ENCODE assay signal across 11 mouse cellular contexts in genomic region chr15:83293706-83294645, GRCm38 (mm10). TPM values are rescaled to one million over a fixed set of nuclear protein-coding genes. Genes with fewer than 3 reads are reported as not detected.
DNase-seq lines count a peak whose midpoint lies in the region; ATAC-seq and TF ChIP-seq lines count a peak whose summit lies in the region.
"Had no signal": no experiment of that assay in that cellular context is flagged by ENCODE, and none has a peak within 500 bp of the region (broad histone marks: within the 10 kb centered on the region; RNA-seq: fewer than 3 reads in every experiment).

No protein-coding gene starts in this region.

- no peak overlapping the region for H3K4me3 ChIP-seq in heart, embryonic 11.5 days (ENCODE audit: low read depth, low read length)
- no peak overlapping the region for H3K4me3 ChIP-seq in bone marrow macrophage, adult 2 months (ENCODE audit: insufficient read depth, low read length)
- H3K4me3 ChIP-seq in lung, postnatal 0 days (ENCODE audit: low read depth, low read length), result no peak overlapping the region
- H3K4me3 ChIP-seq: liver, embryonic 13.5 days had no signal

- peak; percentile 44 for DNase-seq in heart, adult 8-10 months (ENCODE audit: low spot score)
- peak; percentile 54 for DNase-seq in heart, postnatal 4 days
- DNase-seq in lung, postnatal 0 days (ENCODE audit: low spot score), result peak; percentile 44
- DNase-seq in layer of hippocampus, adult 8-10 months (ENCODE audit: low spot score in 2 of 2), result no peak
- DNase-seq in cerebellum, adult 8-10 months, result no peak
- DNase-seq: liver, embryonic 13.5 days had no signal

- no peaks in the 10 kb centered on the region for H3K4me1 ChIP-seq in heart, embryonic 11.5 days (ENCODE audit: control insufficient read depth, insufficient read depth, low read length)
- peaks cover 42% of the 10 kb centered on the region for H3K4me1 ChIP-seq in bone marrow macrophage, adult 2 months (ENCODE audit: control insufficient read depth, insufficient read depth, low read length)
- peaks cover 2% of the 10 kb centered on the region; the same call in 1 of the 2 replicates for H3K4me1 ChIP-seq in lung, postnatal 0 days (ENCODE audit: insufficient read depth, low read depth, low read length)

- no peak for ATAC-seq in heart, embryonic 11.5 days (replicated peaks; ENCODE audit: insufficient number of reproducible peaks, low FRiP score, low TSS enrichment)
- ATAC-seq in lung, postnatal 0 days, result peak; percentile 51
- ATAC-seq in inflammation-experienced regulatory T-cells, adult 6 months, result no peak

- TF ChIP-seq POLR2A in bone marrow macrophage, adult 2 months (IDR thresholded peaks at IDR 0.05; ENCODE audit: borderline replicate concordance, low read depth, low read length), result no peak

- no peak overlapping the region for H3K9ac ChIP-seq in heart, embryonic 11.5 days (ENCODE audit: low read depth, low read length)
- no peak overlapping the region for H3K9ac ChIP-seq in lung, postnatal 0 days (replicated peaks; ENCODE audit: low read depth)
- H3K9ac ChIP-seq: liver, embryonic 13.5 days had no signal

- 0 out of 2 replicates have a peak, but pooled peaks have one; percentile 37 for TF ChIP-seq EP300 in lung, postnatal 0 days (IDR thresholded peaks at IDR 0.05)

- WGBS in heart, embryonic 11.5 days (ENCODE audit: insufficient replicate concordance), result 87% methylated on average over 8 of the region's 8 CpGs
- 67% methylated on average over 8 of the region's 8 CpGs for WGBS in lung, postnatal 0 days

- no peaks in the 10 kb centered on the region for H3K27me3 ChIP-seq in heart, embryonic 11.5 days (ENCODE audit: control insufficient read depth, insufficient read depth, low read length)
- H3K27me3 ChIP-seq in lung, postnatal 0 days (replicated peaks; ENCODE audit: insufficient read depth, low read length), result no peaks in the 10 kb centered on the region
- H3K27me3 ChIP-seq: liver, embryonic 13.5 days had no signal

- H3K36me3 ChIP-seq in heart, embryonic 11.5 days (ENCODE audit: control insufficient read depth, insufficient read depth, low read length), result no peaks in the 10 kb centered on the region
- no peaks in the 10 kb centered on the region for H3K36me3 ChIP-seq in lung, postnatal 0 days (ENCODE audit: insufficient read depth, low read length)
- H3K36me3 ChIP-seq: liver, embryonic 13.5 days had no signal

- H3K4me2 ChIP-seq in heart, embryonic 11.5 days, result no peak overlapping the region
- no peak overlapping the region for H3K4me2 ChIP-seq in lung, postnatal 0 days (replicated peaks; ENCODE audit: low read depth, low read length)
- H3K4me2 ChIP-seq: liver, embryonic 13.5 days had no signal

- no peak for TF ChIP-seq CTCF in bone marrow macrophage, adult 2 months (IDR thresholded peaks at IDR 0.05; ENCODE audit: low read depth, low read length)
- TF ChIP-seq CTCF in lung, postnatal 0 days (IDR thresholded peaks at IDR 0.05), result no peak

- no peaks in the 10 kb centered on the region for H3K9me3 ChIP-seq in heart, embryonic 11.5 days (replicated peaks; ENCODE audit: control insufficient read depth, low read length)
- H3K9me3 ChIP-seq in lung, postnatal 0 days (ENCODE audit: low read length), result no peaks in the 10 kb centered on the region
- H3K9me3 ChIP-seq: liver, embryonic 13.5 days had no signal

- no peak overlapping the region for H3K27ac ChIP-seq in heart, embryonic 11.5 days (ENCODE audit: low read depth, low read length)
- peak overlapping the region; percentile 69 for H3K27ac ChIP-seq in bone marrow macrophage, adult 2 months (ENCODE audit: insufficient read depth, low read depth, low read length)
- H3K27ac ChIP-seq in lung, postnatal 0 days (ENCODE audit: low read length), result peak overlapping the region; percentile 85

RNA-seq across cellular contexts. Expression of gene A4galt, which starts 42.4 kb away (rescaled TPM):
- total RNA-seq in heart, adult 8-10 months (2022), result 1 to 10 TPM; 4.2 to 8.7 (median 5.8) TPM
- polyA plus RNA-seq in heart, embryonic 11.5 days (2014; fragmentation: Nextera tagmentation; extraction: Ambion mirVana), result 0.17 and 0.55 TPM in 2 replicates
- polyA plus RNA-seq in bone marrow macrophage, adult 2 months (2012; ENCODE audit: insufficient read depth, insufficient read length, missing spikeins), result 1.7 TPM in 1 of 2 replicates, not detected in the other
- 1 to 10 TPM; 3.4 to 4.1 TPM for total RNA-seq in heart, postnatal 4 days (2021)
- polyA plus RNA-seq in lung, postnatal 0 days (2015; fragmentation: Nextera tagmentation; extraction: Ambion mirVana), result 15.2 and 16.0 TPM in 2 replicates
- 1 to 10 TPM; 3.7 to 4.5 (median 4.3) TPM for total RNA-seq in layer of hippocampus, adult 8-10 months (2022)
- not detected for polyA plus RNA-seq in inflammation-experienced regulatory T-cells, adult 6 months (2017; shearing (Covaris generic))
- total RNA-seq: common myeloid progenitor, adult 5-6 weeks; granulocyte monocyte progenitor cell, adult 5-6 weeks had no signal

RNA-seq across cellular contexts. Expression of gene Arfgap3, which starts 56.1 kb away (rescaled TPM):
- 10 to 100 TPM; 10.2 to 11.8 (median 11.1) TPM for total RNA-seq in heart, adult 8-10 months (2022)
- 29.9 and 34.4 TPM in 2 replicates for polyA plus RNA-seq in heart, embryonic 11.5 days (2014; fragmentation: Nextera tagmentation; extraction: Ambion mirVana)
- 27.8 and 28.6 TPM in 2 replicates for polyA plus RNA-seq in bone marrow macrophage, adult 2 months (2012; ENCODE audit: insufficient read depth, insufficient read length, missing spikeins)
- 10 to 100 TPM; 21.5 to 22.6 TPM for total RNA-seq in heart, postnatal 4 days (2021)
- 41.1 and 44.2 TPM in 2 replicates for polyA plus RNA-seq in lung, postnatal 0 days (2015; fragmentation: Nextera tagmentation; extraction: Ambion mirVana)
- total RNA-seq in layer of hippocampus, adult 8-10 months (2022), result 10 to 100 TPM; 16.1 to 23.7 (median 20.0) TPM
- 10 to 100 TPM; 11.7 to 14.1 (median 13.4) TPM for polyA plus RNA-seq in inflammation-experienced regulatory T-cells, adult 6 months (2017; shearing (Covaris generic))

Comparison
In these comparisons a context has a peak if more than half of its experiments do, and no peak if none do; other contexts are left out.
1. DNase-seq: peak in heart, adult 8-10 months (single experiment), heart, postnatal 4 days (single experiment) and lung, postnatal 0 days (single experiment); none in layer of hippocampus, adult 8-10 months (0 of 2) and cerebellum, adult 8-10 months (single experiment).